Mouse (Mus musculus) MEL (cell line): ENCODE data around the gene Map3k9. TPM values are rescaled to one million over a fixed set of nuclear protein-coding genes. Genes with fewer than 3 reads are reported as not detected.

Experiments used
- DNase-seq: peaks from one replicate; pipeline ENCODE4 v3.0.0; 2011; ENCODE audit warnings: low read depth, low spot score
- H3K27ac ChIP-seq: 2 replicates; pipeline ENCODE4 v1.5.1; 2012; ENCODE audit warnings: low read depth, mild to moderate bottlenecking, control low read depth, low read length, moderate library complexity; ENCODE audit not compliant: control insufficient read depth
- H3K27me3 ChIP-seq, 2 experiments: fragments of 150-350 bp in 1 of 2; sonication (generic) in 1 of 2; 2 replicates each; pipeline ENCODE4 v1.6.1; 2012; ENCODE audit warnings: low read length in 2 of 2, mild to moderate bottlenecking in 2 of 2, improper control_type of control experiment in 1 of 2, moderate library complexity in 1 of 2; ENCODE audit not compliant: insufficient read depth in 2 of 2, control insufficient read depth in 1 of 2
- H3K36me3 ChIP-seq, 2 experiments: 2 replicates each; pipeline ENCODE4 v1.6.1; 2012 to 2014; ENCODE audit warnings: low read length in 2 of 2, improper control_type of control experiment in 1 of 2, inconsistent platforms in 1 of 2, mild to moderate bottlenecking in 1 of 2; ENCODE audit not compliant: insufficient read depth in 2 of 2, control insufficient read depth in 1 of 2
- H3K4me1 ChIP-seq, 2 experiments: fragments of 150-350 bp in 1 of 2; sonication (generic) in 1 of 2; 2 replicates each; pipeline ENCODE4 v1.6.1; 2012; ENCODE audit warnings: low read length in 2 of 2, improper control_type of control experiment in 1 of 2, mild to moderate bottlenecking in 1 of 2; ENCODE audit not compliant: insufficient read depth in 2 of 2, control insufficient read depth in 1 of 2
- H3K4me3 ChIP-seq, 2 experiments: fragments of 150-350 bp in 1 of 2; sonication (generic) in 1 of 2; 2 replicates each; pipeline ENCODE4 v1.5.1; 2012; ENCODE audit warnings: low read depth in 2 of 2, low read length in 2 of 2, mild to moderate bottlenecking in 2 of 2, moderate library complexity in 2 of 2, control low read depth in 1 of 2, improper control_type of control experiment in 1 of 2; ENCODE audit not compliant: control insufficient read depth in 1 of 2, insufficient read depth in 1 of 2
- H3K79me2 ChIP-seq: 2 replicates; pipeline ENCODE4 v1.6.1; 2012; ENCODE audit warnings: mild to moderate bottlenecking, low read length, moderate library complexity; ENCODE audit not compliant: control insufficient read depth, poor library complexity, insufficient read depth
- H3K9ac ChIP-seq: 2 replicates; pipeline ENCODE4 v1.6.1; 2012; ENCODE audit warnings: low read depth, mild to moderate bottlenecking, control low read depth, low read length, moderate library complexity; ENCODE audit not compliant: control insufficient read depth, poor library complexity, severe bottlenecking
- H3K9me3 ChIP-seq: fragments of 150-350 bp; sonication (generic); replicated peaks from 2 replicates; pipeline ENCODE4 v1.6.1; 2012; ENCODE audit warnings: mild to moderate bottlenecking, low read length, improper control_type of control experiment, moderate library complexity; ENCODE audit not compliant: insufficient read depth
- BHLHE40 ChIP-seq: IDR thresholded peaks from 2 replicates; pipeline ENCODE4 v1.6.1; 2012; ENCODE audit warnings: low read depth, mild to moderate bottlenecking, inconsistent platforms, low read length, improper control_type of control experiment, borderline replicate concordance
- E2F4 ChIP-seq: IDR thresholded peaks from 2 replicates; pipeline ENCODE4 v1.6.1; 2011; ENCODE audit warnings: low read depth, low read length, improper control_type of control experiment, borderline replicate concordance
- ELF1 ChIP-seq: IDR thresholded peaks from 2 replicates; pipeline ENCODE4 v1.6.1; 2014; ENCODE audit warnings: low read depth, mild to moderate bottlenecking, inconsistent platforms, low read length, improper control_type of control experiment, moderate library complexity
- EP300 ChIP-seq, 2 experiments: IDR thresholded peaks; 2 replicates each; pipeline ENCODE4 v1.6.1; 2011; ENCODE audit warnings: improper control_type of control experiment in 2 of 2, low read length in 2 of 2, low read depth in 1 of 2, mild to moderate bottlenecking in 1 of 2
- ETS1 ChIP-seq: IDR thresholded peaks from 2 replicates; pipeline ENCODE4 v1.6.1; 2012; ENCODE audit warnings: low read depth, mild to moderate bottlenecking, inconsistent platforms, low read length, improper control_type of control experiment, moderate library complexity
- GATA1 ChIP-seq: IDR thresholded peaks from 2 replicates; pipeline ENCODE4 v1.6.1; 2011; ENCODE audit warnings: low read depth, low read length, improper control_type of control experiment
- JUND ChIP-seq: IDR thresholded peaks from 2 replicates; pipeline ENCODE4 v1.6.1; 2011; ENCODE audit warnings: low read depth, mild to moderate bottlenecking, improper control_type of control experiment, low read length
- KAT2A ChIP-seq: conservative IDR thresholded peaks from 2 replicates; pipeline ENCODE4 v1.6.1; 2012; ENCODE audit warnings: low read depth, low read length, improper control_type of control experiment, inconsistent platforms
- MXI1 ChIP-seq: IDR thresholded peaks from 2 replicates; pipeline ENCODE4 v1.6.1; 2011; ENCODE audit warnings: mild to moderate bottlenecking, low read depth, low read length, improper control_type of control experiment
- MYC ChIP-seq: IDR thresholded peaks from 2 replicates; pipeline ENCODE4 v1.6.1; 2011; ENCODE audit warnings: low read depth, mild to moderate bottlenecking, low read length, improper control_type of control experiment, moderate library complexity
- NELFE ChIP-seq: IDR thresholded peaks from 2 replicates; pipeline ENCODE4 v1.6.1; 2011; ENCODE audit warnings: low read depth, low read length, improper control_type of control experiment
- POLR2A ChIP-seq, 2 experiments: IDR thresholded peaks; 2 replicates each; pipeline ENCODE4 v1.6.1; 2011 to 2012; ENCODE audit warnings: low read length in 2 of 2, mild to moderate bottlenecking in 2 of 2, control low read depth in 1 of 2, improper control_type of control experiment in 1 of 2, low read depth in 1 of 2, moderate library complexity in 1 of 2; ENCODE audit not compliant: control insufficient read depth in 1 of 2, insufficient read depth in 1 of 2, poor library complexity in 1 of 2
- POLR2AphosphoS2 ChIP-seq: IDR thresholded peaks from 2 replicates; pipeline ENCODE4 v1.6.1; 2011; ENCODE audit warnings: low read length, improper control_type of control experiment
- POLR2AphosphoS5 ChIP-seq: IDR thresholded peaks from 2 replicates; pipeline ENCODE4 v1.6.1; 2012; ENCODE audit warnings: low read depth, borderline replicate concordance, mild to moderate bottlenecking, inconsistent platforms, low read length, moderate library complexity, mixed read lengths
- RAD21 ChIP-seq: IDR thresholded peaks from 2 replicates; pipeline ENCODE4 v1.6.1; 2011; ENCODE audit warnings: mild to moderate bottlenecking, low read depth, low read length, improper control_type of control experiment
- RCOR1 ChIP-seq: IDR thresholded peaks from 2 replicates; pipeline ENCODE4 v1.6.1; 2012; ENCODE audit warnings: low read depth, mild to moderate bottlenecking, inconsistent platforms, low read length, improper control_type of control experiment
- SIN3A ChIP-seq: IDR thresholded peaks from 2 replicates; pipeline ENCODE4 v1.6.1; 2012; ENCODE audit warnings: low read length, improper control_type of control experiment, inconsistent platforms
- SMC3 ChIP-seq: IDR thresholded peaks from 2 replicates; pipeline ENCODE4 v1.6.1; 2011; ENCODE audit warnings: low read depth, low read length, improper control_type of control experiment
- TAL1 ChIP-seq: IDR thresholded peaks from 2 replicates; pipeline ENCODE4 v1.6.1; 2012; ENCODE audit warnings: mild to moderate bottlenecking, inconsistent platforms, low read length, moderate library complexity, mixed read lengths
- TBP ChIP-seq: IDR thresholded peaks from 2 replicates; pipeline ENCODE4 v1.8.0; 2011; ENCODE audit warnings: low read depth, low read length, improper control_type of control experiment
- TCF12 ChIP-seq: IDR thresholded peaks from 2 replicates; pipeline ENCODE4 v1.6.1; 2014; ENCODE audit warnings: low read depth, mild to moderate bottlenecking, inconsistent platforms, low read length, improper control_type of control experiment, moderate library complexity
- USF1 ChIP-seq: IDR thresholded peaks from 2 replicates; pipeline ENCODE4 v1.6.1; 2014; ENCODE audit warnings: low read depth, mild to moderate bottlenecking, inconsistent platforms, low read length, improper control_type of control experiment, moderate library complexity
- USF2 ChIP-seq, 2 experiments: IDR thresholded peaks; 2 replicates each; pipeline ENCODE4 v1.6.1; 2011 to 2012; ENCODE audit warnings: improper control_type of control experiment in 2 of 2, low read length in 2 of 2, borderline replicate concordance in 1 of 2, inconsistent platforms in 1 of 2, low read depth in 1 of 2, mild to moderate bottlenecking in 1 of 2; ENCODE audit not compliant: insufficient read depth in 1 of 2
- ZC3H11A ChIP-seq: IDR thresholded peaks from 2 replicates; pipeline ENCODE4 v1.6.1; 2012; ENCODE audit warnings: low read depth, mild to moderate bottlenecking, inconsistent platforms, low read length, improper control_type of control experiment
- ZKSCAN1 ChIP-seq: IDR thresholded peaks from 2 replicates; pipeline ENCODE4 v1.6.1; 2012; ENCODE audit warnings: low read depth, mild to moderate bottlenecking, inconsistent platforms, low read length, improper control_type of control experiment, moderate library complexity
- polyA plus RNA-seq, 2 experiments: library from polyadenylated mRNA; stranded (reverse) in 1 of 2; unstranded in 1 of 2; fragments of >175 nt in 1 of 2; fragments of >200 nt in 1 of 2; gene quantifications; 2 replicates each; pipeline versions ENCODE4 v1.2.1 to v1.2.4; 2012; ENCODE audit warnings: low replicate concordance in 2 of 2, low read depth in 1 of 2; ENCODE audit not compliant: insufficient read length in 2 of 2, insufficient read depth in 1 of 2, missing spikeins in 1 of 2
- total RNA-seq: library from RNA; depleted of rRNA; stranded (reverse); fragments of 300-350 nt; gene quantifications from 2 replicates; pipeline ENCODE4 v1.2.3, GENCODE M21; 2012

The Map3k9 gene
- total and polyA plus RNA-seq, 3 experiments = not detected

GRCm38 (mm10) chr12:81765386-81765785 is 15.6 kb downstream of the Map3k9 start:
- no peaks in the 10 kb centered on the region for H3K9me3 ChIP-seq
- no peaks in the 10 kb centered on the region for H3K79me2 ChIP-seq
- H3K4me3 ChIP-seq = no peak overlapping the region
- H3K4me1 ChIP-seq = no peaks in the 10 kb centered on the region
- no peak overlapping the region for H3K27ac ChIP-seq
- no peaks in the 10 kb centered on the region for H3K36me3 ChIP-seq
- H3K9ac ChIP-seq = no peak overlapping the region
- H3K27me3 ChIP-seq = peaks cover 12 to 18% of the 10 kb centered on the region in 2 experiments
- no peak for DNase-seq
- no peak for TF ChIP-seq TAL1
- TF ChIP-seq BHLHE40 = no peak
- no peak for TF ChIP-seq POLR2AphosphoS5
- TF ChIP-seq MYC = no peak
- no peak for TF ChIP-seq ETS1
- TF ChIP-seq E2F4 = no peak
- no peak for TF ChIP-seq KAT2A
- TF ChIP-seq USF2 (IDR thresholded peaks at IDR 0.05; ENCODE audit: borderline replicate concordance in 1 of 2, insufficient read depth in 1 of 2, low read depth in 1 of 2, low read length in 2 of 2) = no peak
- no peak for TF ChIP-seq ZKSCAN1
- no peak for TF ChIP-seq RAD21
- no peak for TF ChIP-seq TCF12
- TF ChIP-seq GATA1 = no peak
- TF ChIP-seq MXI1 = no peak
- no peak for TF ChIP-seq SMC3
- TF ChIP-seq NELFE = no peak

GRCm38 (mm10) chr12:81764370-81764769 is 16.6 kb downstream of the Map3k9 start:
- no peaks in the 10 kb centered on the region for H3K4me1 ChIP-seq
- H3K4me3 ChIP-seq = no peak overlapping the region
- no peak overlapping the region for H3K9ac ChIP-seq
- no peaks in the 10 kb centered on the region for H3K79me2 ChIP-seq
- DNase-seq = no peak
- H3K27ac ChIP-seq = no peak overlapping the region
- no peaks in the 10 kb centered on the region for H3K36me3 ChIP-seq
- H3K9me3 ChIP-seq = no peaks in the 10 kb centered on the region
- peaks cover 15 to 20% of the 10 kb centered on the region in 2 experiments for H3K27me3 ChIP-seq
- no peak for TF ChIP-seq TCF12
- TF ChIP-seq E2F4 = no peak
- no peak for TF ChIP-seq RAD21
- TF ChIP-seq ZC3H11A = no peak
- no peak for TF ChIP-seq SIN3A
- TF ChIP-seq MYC = no peak
- TF ChIP-seq MXI1 = no peak
- TF ChIP-seq TAL1 = no peak
- no peak for TF ChIP-seq ETS1
- no peak for TF ChIP-seq USF1
- no peak for TF ChIP-seq ELF1
- no peak for TF ChIP-seq SMC3
- TF ChIP-seq KAT2A = no peak
- no peak for TF ChIP-seq JUND
- no peak for TF ChIP-seq POLR2A (IDR thresholded peaks at IDR 0.05; ENCODE audit: control insufficient read depth in 1 of 2, insufficient read depth in 1 of 2, low read depth in 1 of 2, low read length in 2 of 2, poor library complexity in 1 of 2)
- TF ChIP-seq POLR2AphosphoS2 = no peak
- TF ChIP-seq EP300 (IDR thresholded peaks at IDR 0.05; ENCODE audit: low read depth in 1 of 2, low read length in 2 of 2) = no peak
- TF ChIP-seq RCOR1 = no peak
- TF ChIP-seq POLR2AphosphoS5 = no peak
- no peak for TF ChIP-seq TBP
